Mouse (Mus musculus) Patski (cell line): ENCODE data around the gene 2300002M23Rik. TPM values are rescaled to one million over a fixed set of nuclear protein-coding genes. Genes with fewer than 3 reads are reported as not detected.

ENCODE experiments used
- ATAC-seq: fragments of 100-300 bp; one replicate; pipeline ENCODE4 v1.8.0; 2021
- CTCF ChIA-PET: fragments of 350-600 bp; sonication (Branson Sonifier 250); formaldehyde crosslinking; loops from one replicate; lab custom pipeline; 2022; ENCODE audit warnings: inconsistent platforms; lab: Charles Lee
- POLR2A ChIA-PET: fragments of 350-600 bp; sonication (Branson Sonifier 250); formaldehyde crosslinking; loops from one replicate; lab custom pipeline; 2022; ENCODE audit warnings: antibody characterized with exemption, inconsistent platforms; lab: Charles Lee
- DNase-seq: peaks from one replicate; pipeline ENCODE4 v3.0.0-alpha.2; 2011; ENCODE audit warnings: low read depth, low spot score
- H3K27me3 ChIP-seq: fragments of 371-371 bp; one replicate; pipeline ENCODE4 v1.5.1; 2021
- CTCF ChIP-seq: fragments of 100-300 bp; IDR thresholded peaks from one replicate; pipeline ENCODE4 v1.5.1; 2021
- in situ Hi-C: fragments of 300-500 bp; cut with MboI; formaldehyde crosslinking; loops from 3 replicates; pipeline ENCODE4 v1.11.1; 2018; ENCODE audit warnings: low pct_unique_long_range_greater_than_20kb, mixed read lengths
- polyA plus RNA-seq: library from polyadenylated mRNA; unstranded; gene quantifications from one replicate; pipeline ENCODE4 v1.2.3, GENCODE M21; 2021

The 2300002M23Rik gene
- polyA plus RNA-seq, 1 experiment from 2014 or later: not detected

- CTCF ChIA-PET: interaction anchor here (0.6 to 4.9 kb wide), 8 partner anchors 9 to 37 kb away, joined by 3 to 34 read pairs (median 4); partner anchors contain the start of genes Cdsn and Psors1c2
- no peak for ATAC-seq
Measured at GRCm38 (mm10) chr17:35543412-35543861, 23.8 kb upstream of the 2300002M23Rik start.

GRCm38 (mm10) chr17:35544001-35544400, 23.2 kb upstream of the 2300002M23Rik start:
- ChIA-PET POLR2A (no interaction called here), CTCF (interaction anchor here (0.6 to 4.9 kb wide), 11 partner anchors 8 to 45 kb away, joined by 3 to 34 read pairs (median 4); partner anchors contain the start of genes Cdsn and Psors1c2)
- in situ Hi-C loops: loop anchor here (5.0 kb wide), 1 partner anchor 33 kb away; no protein-coding TSS in a partner anchor
- no peak for TF ChIP-seq CTCF
- ATAC-seq (no peak), DNase-seq (no peak)
- H3K27me3 ChIP-seq: no peaks in the 10 kb centered on the region

More at GRCm38 (mm10) chr17:35543412-35543861, 23.8 kb upstream of the 2300002M23Rik start:
- in situ Hi-C loops: loop anchor here (5.0 kb wide), 1 partner anchor 34 kb away; no protein-coding TSS in a partner anchor
- no peak for TF ChIP-seq CTCF
- POLR2A ChIA-PET: no interaction called here
- H3K27me3 ChIP-seq: no peaks in the 10 kb centered on the region
- no peak for DNase-seq

GRCm38 (mm10) chr17:35544680-35545079, 22.6 kb upstream of the 2300002M23Rik start:
- in situ Hi-C loops: loop anchor here (5.0 kb wide), 1 partner anchor 33 kb away; no protein-coding TSS in a partner anchor
- ChIA-PET POLR2A (no interaction called here), CTCF (interaction anchor here (1.2 to 4.9 kb wide), 7 partner anchors 11 to 44 kb away, joined by 3 to 34 read pairs (median 8); partner anchors contain the start of gene Psors1c2)
- peak; percentile 82 for TF ChIP-seq CTCF
- DNase-seq: no peak
- no peaks in the 10 kb centered on the region for H3K27me3 ChIP-seq
- ATAC-seq: no peak

- in situ Hi-C loops: no loop called here
- H3K27me3 ChIP-seq: no peaks in the 10 kb centered on the region
- ATAC-seq: no peak
- DNase-seq: no peak
- ChIA-PET POLR2A (no interaction called here), CTCF (interaction anchor here (1.0 to 4.9 kb wide), 4 partner anchors 9 to 31 kb away, joined by 3 to 34 read pairs (median 8); partner anchors contain the start of gene Psors1c2)
- no peak for TF ChIP-seq CTCF
Measured at GRCm38 (mm10) chr17:35547465-35547864, 19.8 kb upstream of the 2300002M23Rik start.

- no peaks in the 10 kb centered on the region for H3K27me3 ChIP-seq
- ChIA-PET CTCF (interaction anchor here (1.2 to 2.0 kb wide), 2 partner anchors 14 to 29 kb away, joined by 6 read pairs; no protein-coding TSS in a partner anchor), POLR2A (interaction anchor here (0.5 to 1.0 kb wide), 3 partner anchors 27 to 277 kb away, joined by 3 read pairs; no protein-coding TSS in a partner anchor)
- in situ Hi-C loops: no loop called here
- no peak for TF ChIP-seq CTCF
- DNase-seq (no peak), ATAC-seq (no peak)
Measured at GRCm38 (mm10) chr17:35548636-35549035, 18.6 kb upstream of the 2300002M23Rik start.

GRCm38 (mm10) chr17:35549437-35550142, 17.7 kb upstream of the 2300002M23Rik start:
- H3K27me3 ChIP-seq: no peaks in the 10 kb centered on the region
- ChIA-PET CTCF (interaction anchor here (0.8 to 2.0 kb wide), 5 partner anchors 9 to 85 kb away, joined by 3 to 6 read pairs (median 4); no protein-coding TSS in a partner anchor), POLR2A (interaction anchor here (0.9 to 1.0 kb wide), 2 partner anchors 9 to 29 kb away, joined by 3 read pairs; no protein-coding TSS in a partner anchor)
- TF ChIP-seq CTCF: no peak
- ATAC-seq (peak; percentile 82), DNase-seq (peak; percentile 83)
- in situ Hi-C loops: no loop called here

- in situ Hi-C loops: no loop called here
- ChIA-PET CTCF (interaction anchor here (0.8 to 2.0 kb wide), 5 partner anchors 9 to 85 kb away, joined by 3 to 6 read pairs (median 4); no protein-coding TSS in a partner anchor), POLR2A (no interaction called here)
- H3K27me3 ChIP-seq: no peaks in the 10 kb centered on the region
- TF ChIP-seq CTCF: no peak
- DNase-seq (no peak), ATAC-seq (no peak)
Measured at GRCm38 (mm10) chr17:35550143-35550494, 17.1 kb upstream of the 2300002M23Rik start.

GRCm38 (mm10) chr17:35550871-35551270, 16.4 kb upstream of the 2300002M23Rik start:
- CTCF ChIA-PET: interaction anchor here (1.3 to 1.7 kb wide), 2 partner anchors 16 to 37 kb away, joined by 3 to 4 read pairs; no protein-coding TSS in a partner anchor
- ATAC-seq: no peak
- POLR2A ChIA-PET: no interaction called here
- no peaks in the 10 kb centered on the region for H3K27me3 ChIP-seq
- DNase-seq: no peak
- in situ Hi-C loops: no loop called here
- TF ChIP-seq CTCF: no peak

- H3K27me3 ChIP-seq: no peaks in the 10 kb centered on the region
- no peak for TF ChIP-seq CTCF
- ATAC-seq (peak; percentile 33), DNase-seq (no peak)
- POLR2A ChIA-PET: interaction anchor here (0.9 kb wide), 1 partner anchor 318 kb away, joined by 3 read pairs; no protein-coding TSS in a partner anchor
- CTCF ChIA-PET: interaction anchor here (1.1 to 2.6 kb wide), 5 partner anchors 8 to 36 kb away, joined by 3 to 7 read pairs (median 4); no protein-coding TSS in a partner anchor
- in situ Hi-C loops: no loop called here
Measured at GRCm38 (mm10) chr17:35551881-35552414, 15.3 kb upstream of the 2300002M23Rik start, which contains the start of gene Cdsn. TSS of gene Cdsn (plus strand) at chr17:35552128.

- DNase-seq: no peak
- no peak for TF ChIP-seq CTCF
- ATAC-seq: no peak
- no peaks in the 10 kb centered on the region for H3K27me3 ChIP-seq
- ChIA-PET POLR2A (interaction anchor here (0.7 kb wide), 1 partner anchor 42 kb away, joined by 3 read pairs; no protein-coding TSS in a partner anchor), CTCF (interaction anchor here (1.2 to 9.0 kb wide), 2 partner anchors 23 to 32 kb away, joined by 3 to 69 read pairs; no protein-coding TSS in a partner anchor)
- in situ Hi-C loops: no loop called here
Measured at GRCm38 (mm10) chr17:35554321-35554720, 12.9 kb upstream of the 2300002M23Rik start.
